Mouse (Mus musculus) megakaryocyte, embryonic 14.5 days (primary cell): Measurements from ENCODE around the gene Acbd6.

Experiments
- FLI1 ChIP-seq: IDR thresholded peaks from 2 replicates; pipeline ENCODE4 v1.6.1; 2012; ENCODE audit warnings: low read length, inconsistent platforms, mixed read lengths
- GATA1 ChIP-seq: IDR thresholded peaks from 3 replicates; pipeline ENCODE4 v1.6.1; 2012; ENCODE audit warnings: mixed read lengths, low read length, inconsistent platforms, borderline replicate concordance

- no peak for TF ChIP-seq GATA1
- no peak for TF ChIP-seq FLI1
These were observed 47.7 kb upstream of the Acbd6 start for GRCm38 (mm10) chr1:155510263-155510662.
